Mouse (Mus musculus) heart, postnatal 0 days (tissue): Measurements from ENCODE around the gene Stk24.

Experiments
- CTCF ChIP-seq: IDR thresholded peaks from 2 replicates; pipeline ENCODE4 v1.5.1; 2016; ENCODE audit warnings: antibody characterized with exemption, control low read depth, low read depth
- EP300 ChIP-seq: IDR thresholded peaks from 2 replicates; pipeline ENCODE4 v1.6.1; 2016; ENCODE audit warnings: antibody characterized with exemption, low read depth

DNA sequence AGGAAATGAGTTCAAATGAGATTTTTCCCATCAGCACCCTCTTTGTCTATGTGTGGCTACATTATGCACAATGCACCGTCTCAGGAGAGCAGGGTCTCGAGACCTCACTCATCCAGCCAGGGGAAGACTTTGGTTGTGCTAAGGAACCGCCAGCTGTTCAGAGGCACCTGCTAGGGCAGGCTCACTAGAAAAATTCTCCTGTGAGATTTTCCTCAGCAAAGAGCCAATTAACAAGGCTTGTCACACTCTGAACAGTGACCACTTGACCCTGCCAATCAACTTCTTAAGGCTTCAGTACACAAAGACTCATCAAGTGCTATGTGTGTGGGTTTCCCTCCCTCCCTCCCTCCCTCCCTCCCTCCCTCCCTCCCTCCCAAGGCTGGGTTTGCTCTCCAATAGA lies 4.0 kb upstream of the Stk24 start:
- TF ChIP-seq EP300 (no peak), CTCF (no peak)
